Mouse (Mus musculus) thymus, postnatal 4 days (tissue): ENCODE data around the gene Map4k2.
A peak's percentile ranks its signal among the peaks of the same experiment; 100 is the strongest.

Source experiments
- DNase-seq: peaks from one replicate; pipeline ENCODE4 v3.0.0; 2021

The Map4k2 gene

DNA sequence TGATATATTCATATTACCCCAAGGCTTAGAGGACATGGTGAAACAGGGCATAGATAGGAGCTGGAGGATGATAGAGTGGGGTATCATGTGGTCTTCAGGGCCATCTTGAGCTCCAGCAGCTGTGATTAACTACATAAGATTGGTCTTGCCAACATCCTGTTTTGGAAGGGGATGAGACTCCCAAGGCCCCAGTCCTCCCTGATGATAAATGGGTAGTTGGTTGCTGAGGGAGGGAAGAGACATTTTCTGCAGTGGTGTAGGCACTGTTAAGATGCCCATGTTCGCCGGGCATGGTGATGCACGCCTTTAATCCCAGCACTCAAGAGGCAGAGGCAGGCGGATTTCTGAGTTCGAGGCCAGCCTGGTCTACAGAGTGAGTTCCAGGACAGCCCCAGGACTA is 40.3 kb downstream of the Map4k2 start:
- DNase-seq: no peak

DNA sequence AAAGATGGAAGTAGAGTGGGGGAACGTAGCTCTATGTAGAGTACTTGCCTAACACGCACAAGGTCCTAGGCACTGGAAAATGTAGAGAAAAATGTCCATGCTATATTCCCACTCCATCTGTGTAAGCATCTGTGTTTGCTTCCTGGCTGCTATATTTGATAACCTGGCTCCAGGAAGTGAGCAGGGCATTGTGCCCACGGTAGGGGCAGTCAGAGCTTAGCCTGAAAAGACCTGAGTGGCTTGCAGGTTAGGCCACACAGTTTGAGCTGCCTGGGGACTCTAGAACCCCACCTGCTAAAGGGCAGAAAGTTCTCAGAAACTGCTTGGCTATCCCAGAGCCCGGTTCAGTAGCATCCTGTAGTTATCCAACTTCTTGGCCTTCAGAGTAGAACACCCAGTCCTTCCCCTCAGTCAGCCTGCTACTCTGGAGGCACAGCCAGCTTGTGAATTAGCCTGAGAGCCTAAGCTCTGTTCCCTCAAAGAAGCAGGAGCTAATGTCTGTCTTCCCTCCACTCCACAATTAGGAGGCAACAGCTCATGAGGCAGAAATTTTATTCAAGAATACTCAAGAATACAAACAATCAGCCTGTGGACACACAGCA is 41.5 kb downstream of the Map4k2 start:
- DNase-seq: no peak

DNA sequence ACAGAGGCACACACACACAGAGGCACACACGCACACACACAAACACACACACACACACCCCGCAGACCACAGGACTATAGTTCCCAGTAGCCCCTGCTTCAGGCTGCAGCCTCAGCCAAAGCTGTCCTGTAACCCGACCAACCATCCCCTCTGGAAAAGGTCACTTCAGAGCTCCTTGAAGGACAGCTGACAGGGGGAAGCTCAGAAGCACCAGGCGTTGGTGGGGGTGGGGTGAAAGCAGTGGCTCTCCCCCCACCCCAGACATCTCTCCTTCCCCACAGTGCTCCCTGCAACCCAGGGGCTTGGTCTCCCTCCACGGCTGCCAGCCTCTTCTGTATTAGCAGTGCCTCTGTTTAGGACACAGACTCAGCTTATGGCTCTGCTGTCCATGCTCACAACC is 42.5 kb downstream of the Map4k2 start:
- no peak for DNase-seq

DNA sequence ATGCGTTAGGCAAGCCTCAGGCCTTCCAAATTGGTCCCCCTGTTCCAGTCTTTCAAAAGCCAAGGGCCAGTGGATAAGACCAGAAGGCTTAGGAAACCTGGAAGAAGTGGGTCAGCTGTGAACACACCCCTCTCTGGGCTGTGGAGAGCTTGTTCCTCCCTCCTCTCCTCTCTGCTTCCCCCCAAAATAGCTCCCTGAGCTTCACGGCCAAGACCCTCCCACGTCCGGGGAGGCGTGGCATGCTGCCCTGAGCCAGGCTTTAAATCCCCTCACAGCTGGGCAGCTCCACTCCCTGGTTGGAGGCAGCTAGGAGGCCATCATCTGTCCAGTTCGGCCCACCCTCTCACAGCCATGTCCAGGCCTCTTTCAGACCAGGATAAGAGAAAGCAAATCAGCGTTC is 43.2 kb downstream of the Map4k2 start, which contains the start of gene Pygm:
Gene Pygm, plus strand, starts transcription at position 272 of the 400 bp plus-strand sequence.
- peak; percentile 51 for DNase-seq

DNA sequence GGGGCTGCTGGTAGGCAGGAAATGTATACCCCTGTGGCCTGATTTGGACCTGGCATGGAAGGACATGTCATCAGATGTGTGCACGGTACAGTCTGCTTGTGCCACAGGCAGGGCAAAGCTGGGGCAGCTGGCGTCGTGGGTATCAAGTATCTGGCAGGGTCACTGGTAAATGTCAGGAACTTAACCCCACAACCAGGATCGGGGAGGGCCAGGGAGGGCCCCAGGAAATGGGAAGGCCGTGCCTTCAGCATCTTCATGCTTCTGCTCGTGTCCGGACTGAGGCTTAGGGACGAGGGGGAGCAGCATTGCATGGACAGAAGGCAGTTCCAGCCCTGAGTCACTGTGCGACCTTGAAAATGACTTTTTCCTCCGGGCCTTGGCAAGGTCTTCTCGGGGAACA is 44.0 kb downstream of the Map4k2 start:
- no peak for DNase-seq

DNA sequence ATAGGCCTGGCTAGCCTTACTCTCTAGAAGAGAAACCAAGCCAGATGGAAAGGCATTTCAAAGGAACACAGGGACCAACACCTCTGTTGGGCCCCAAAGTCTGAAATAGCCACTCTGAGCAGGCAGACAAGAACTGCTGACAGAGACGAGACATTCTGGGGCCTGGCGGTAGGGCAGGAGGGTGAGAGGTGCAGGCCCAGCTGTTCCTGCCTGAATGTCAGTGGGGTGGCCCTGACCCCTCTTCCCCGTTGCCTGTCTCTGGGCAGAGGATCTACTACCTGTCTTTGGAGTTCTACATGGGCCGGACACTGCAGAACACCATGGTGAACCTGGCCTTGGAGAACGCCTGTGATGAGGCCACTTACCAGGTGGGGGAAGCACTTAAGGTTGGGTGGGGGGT is 44.5 kb downstream of the Map4k2 start:
- DNase-seq: no peak

DNA sequence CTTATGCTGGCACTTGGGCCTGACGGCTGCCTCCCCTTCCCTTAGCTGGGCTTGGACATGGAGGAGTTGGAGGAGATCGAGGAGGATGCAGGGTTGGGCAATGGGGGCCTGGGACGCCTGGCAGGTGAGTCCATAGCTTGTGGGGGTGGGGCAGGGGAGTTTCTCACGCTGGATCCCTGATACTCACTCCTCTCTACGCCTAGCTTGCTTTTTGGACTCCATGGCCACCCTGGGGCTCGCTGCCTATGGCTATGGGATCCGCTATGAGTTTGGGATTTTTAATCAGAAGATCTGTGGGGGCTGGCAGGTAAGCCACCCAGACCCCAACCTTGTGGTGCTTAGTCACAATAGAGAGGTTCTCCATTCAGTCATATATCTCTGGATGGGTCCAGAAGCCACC is 44.9 kb downstream of the Map4k2 start:
- DNase-seq: peak; percentile 18

DNA sequence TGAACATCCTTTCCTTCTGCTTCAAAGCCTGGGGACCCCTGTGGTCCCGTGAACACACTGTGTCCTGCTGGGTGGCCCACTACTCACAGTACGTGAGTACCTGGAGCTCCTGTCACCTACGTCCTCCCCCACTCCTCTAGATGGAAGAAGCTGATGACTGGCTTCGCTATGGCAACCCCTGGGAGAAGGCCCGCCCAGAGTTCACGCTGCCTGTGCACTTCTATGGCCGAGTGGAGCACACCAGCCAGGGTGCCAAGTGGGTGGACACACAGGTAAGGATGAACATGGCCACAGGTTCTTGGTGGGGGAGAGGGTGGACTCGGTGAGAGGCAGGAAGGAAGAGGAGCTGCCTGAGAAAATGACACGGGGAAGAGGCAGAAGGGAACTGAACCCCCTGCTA is 45.3 kb downstream of the Map4k2 start:
- no peak for DNase-seq

DNA sequence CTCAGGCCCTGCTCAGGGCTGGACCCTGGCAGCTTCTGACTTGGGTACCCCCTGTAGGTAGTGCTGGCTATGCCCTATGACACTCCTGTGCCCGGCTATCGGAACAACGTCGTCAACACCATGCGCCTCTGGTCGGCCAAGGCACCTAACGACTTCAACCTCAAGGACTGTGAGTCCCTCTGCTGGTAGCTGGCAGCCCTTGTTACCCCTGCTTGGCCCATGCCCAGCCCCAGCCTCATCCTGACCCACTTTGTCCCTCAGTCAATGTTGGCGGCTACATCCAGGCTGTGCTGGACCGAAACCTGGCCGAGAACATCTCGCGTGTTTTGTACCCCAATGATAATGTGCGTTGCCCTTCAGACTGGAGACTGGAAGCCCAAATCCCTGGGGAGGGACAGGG is 47.1 kb downstream of the Map4k2 start:
- DNase-seq: peak; percentile 27

DNA sequence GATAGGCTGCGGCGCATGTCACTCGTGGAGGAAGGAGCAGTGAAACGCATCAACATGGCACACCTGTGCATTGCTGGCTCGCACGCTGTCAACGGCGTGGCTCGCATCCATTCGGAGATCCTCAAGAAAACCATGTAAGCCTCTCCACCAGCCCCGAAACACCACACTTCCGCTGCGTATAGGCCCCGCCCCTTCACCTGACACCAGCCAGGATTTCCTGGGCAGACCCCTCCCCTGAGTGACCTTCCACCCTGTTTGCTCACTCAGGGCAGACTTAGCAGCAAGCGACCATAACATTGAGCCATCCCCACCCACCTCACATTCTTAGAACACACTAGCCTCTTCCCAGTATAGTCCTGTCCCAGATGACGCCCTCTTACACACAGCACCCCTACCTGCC is 48.9 kb downstream of the Map4k2 start:
- DNase-seq: peak; percentile 79

DNA sequence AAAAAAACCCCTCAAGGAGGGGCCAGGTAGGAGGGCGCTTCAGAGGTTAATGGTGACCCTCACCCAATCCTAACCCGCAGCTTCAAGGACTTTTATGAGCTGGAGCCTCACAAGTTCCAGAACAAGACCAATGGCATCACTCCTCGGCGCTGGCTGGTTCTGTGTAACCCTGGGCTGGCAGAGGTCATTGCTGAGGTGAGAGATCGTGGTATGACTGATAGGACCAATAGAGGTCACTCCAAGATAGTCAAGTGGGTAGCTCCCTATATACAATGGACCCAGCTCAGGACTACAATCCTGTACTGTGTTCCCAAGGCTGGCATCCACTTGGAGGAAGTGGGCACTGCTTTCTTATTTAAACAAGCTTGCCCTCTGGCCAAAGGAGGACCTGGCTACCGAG is 49.3 kb downstream of the Map4k2 start:
- DNase-seq: no peak

DNA sequence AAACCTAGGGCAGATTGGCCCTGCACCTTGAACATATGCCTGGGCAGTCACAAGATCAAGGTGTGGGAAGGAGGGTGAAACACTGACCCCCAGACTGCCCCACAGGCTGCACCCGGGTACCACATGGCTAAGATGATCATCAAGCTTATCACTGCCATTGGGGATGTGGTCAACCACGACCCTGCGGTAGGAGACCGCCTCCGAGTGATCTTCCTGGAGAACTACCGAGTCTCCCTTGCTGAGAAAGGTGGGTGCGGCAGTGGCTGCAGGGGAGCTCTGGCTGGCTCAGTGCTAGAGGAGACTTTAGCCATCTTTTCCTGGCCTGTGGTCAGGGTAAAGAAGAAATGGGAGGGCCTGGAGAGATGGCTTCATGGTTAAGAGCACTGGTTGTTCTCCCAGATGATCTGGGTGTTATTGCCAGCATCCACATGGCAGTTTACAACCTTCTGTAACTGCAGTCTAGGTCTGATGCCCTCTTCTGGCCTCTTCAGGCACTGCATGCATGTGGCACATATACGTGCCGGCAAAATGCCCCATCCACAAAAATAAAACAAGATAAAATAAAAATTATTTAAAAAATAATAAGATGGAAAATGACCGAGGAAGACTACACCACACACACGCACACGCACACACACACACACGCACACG is 51.9 kb downstream of the Map4k2 start:
- peak; percentile 77 for DNase-seq

DNA sequence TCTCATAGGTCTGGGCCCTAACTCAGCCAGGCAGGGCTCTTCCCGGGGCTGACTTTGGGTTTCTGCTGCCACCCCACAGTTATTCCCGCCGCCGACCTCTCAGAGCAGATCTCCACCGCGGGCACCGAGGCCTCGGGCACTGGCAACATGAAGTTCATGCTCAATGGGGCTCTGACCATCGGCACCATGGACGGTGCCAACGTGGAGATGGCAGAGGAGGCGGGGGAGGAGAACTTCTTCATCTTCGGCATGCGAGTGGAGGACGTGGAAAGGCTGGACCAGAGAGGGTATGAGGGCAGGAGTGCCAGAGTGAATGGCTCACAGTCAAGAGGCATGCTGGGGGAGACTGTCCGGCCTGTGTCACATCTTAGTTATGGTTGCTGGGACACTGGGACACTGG is 52.7 kb downstream of the Map4k2 start:
- peak; percentile 31 for DNase-seq

DNA sequence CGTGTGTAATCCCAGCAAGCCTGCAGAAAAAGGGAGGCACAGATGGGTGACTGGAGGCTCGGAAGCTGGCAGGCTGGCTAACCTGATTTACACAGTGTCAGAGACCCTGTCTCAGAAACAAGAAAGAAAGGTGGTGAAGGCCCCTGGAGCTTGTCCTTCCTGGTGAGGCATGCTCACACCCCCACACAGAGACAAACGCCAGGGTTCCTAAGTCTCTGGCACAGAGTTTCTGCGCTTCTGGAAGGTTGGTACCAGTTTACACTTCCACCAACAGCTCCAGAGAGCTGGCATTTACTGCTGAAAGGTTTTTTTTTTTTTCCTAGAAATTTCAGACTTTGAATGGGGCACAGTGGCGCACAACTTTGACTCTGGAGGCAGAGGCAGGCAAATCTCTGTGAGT is 55.3 kb downstream of the Map4k2 start:
- no peak for DNase-seq

DNA sequence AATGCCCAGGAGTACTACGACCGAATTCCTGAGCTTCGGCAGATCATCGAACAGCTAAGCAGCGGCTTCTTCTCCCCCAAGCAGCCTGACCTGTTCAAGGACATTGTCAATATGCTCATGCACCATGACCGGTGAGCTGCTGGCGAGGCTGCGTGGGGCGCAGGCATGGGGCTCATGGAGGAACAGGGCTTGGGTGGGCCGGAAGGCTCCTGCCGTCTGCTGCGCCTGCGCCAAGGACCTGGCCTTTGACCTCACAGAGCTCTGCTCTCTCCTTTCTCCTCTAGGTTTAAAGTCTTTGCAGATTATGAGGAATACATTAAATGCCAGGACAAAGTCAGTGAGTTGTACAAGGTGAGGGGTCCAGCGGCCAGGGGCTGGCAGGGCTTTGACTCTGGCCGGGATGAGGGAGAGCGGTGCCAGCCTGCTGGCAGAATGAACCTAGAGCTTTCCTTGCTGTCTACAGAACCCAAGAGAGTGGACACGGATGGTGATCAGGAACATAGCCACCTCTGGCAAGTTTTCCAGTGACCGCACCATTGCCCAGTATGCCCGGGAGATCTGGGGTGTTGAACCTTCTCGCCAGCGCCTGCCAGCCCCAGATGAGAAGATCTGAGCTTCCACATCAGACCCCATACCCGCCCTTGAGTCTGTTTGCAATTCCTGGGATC is 56.8 kb downstream of the Map4k2 start:
- DNase-seq: peak; percentile 51

DNA sequence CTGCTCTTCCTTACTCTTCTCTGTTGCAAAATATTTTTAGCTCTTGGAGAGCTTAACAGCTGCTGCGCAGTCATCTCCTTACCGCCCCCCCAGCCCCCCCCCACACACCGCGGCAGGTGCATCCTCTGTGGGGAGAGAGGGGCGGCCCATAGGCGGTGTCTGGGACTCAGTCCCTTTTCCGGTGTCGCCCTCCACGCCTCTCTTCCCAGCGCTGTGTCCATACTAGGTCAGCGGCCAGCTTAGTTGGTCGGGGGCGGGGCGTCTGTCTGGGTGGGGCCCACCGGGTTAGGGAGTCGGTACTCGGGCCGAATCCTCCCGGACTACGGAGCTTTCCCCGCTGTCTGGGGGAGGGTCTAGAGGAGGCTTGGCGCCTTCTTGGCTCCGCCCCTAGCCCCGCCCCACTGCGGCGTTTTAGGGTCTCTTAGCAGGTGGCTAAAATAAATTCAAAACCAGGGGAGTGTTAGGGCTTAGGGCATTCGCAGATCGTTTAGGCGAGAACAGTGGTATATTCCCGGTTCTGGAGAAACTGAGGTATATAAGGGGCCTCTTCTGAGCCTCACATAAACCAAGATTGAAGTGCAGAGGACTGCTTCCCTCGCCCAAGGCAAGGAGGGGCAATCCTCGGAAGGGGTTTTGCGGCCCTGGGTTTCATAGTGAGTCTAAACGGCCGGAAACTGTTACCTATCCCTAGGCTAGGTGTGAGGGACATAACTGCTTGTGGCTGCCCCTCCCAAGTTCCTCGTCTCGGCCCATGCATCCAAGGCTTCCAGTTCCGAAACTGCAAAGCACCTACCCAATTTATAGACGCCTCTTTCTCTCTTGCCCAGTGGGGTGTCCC is 57.7 kb downstream of the Map4k2 start:
- DNase-seq: peak; percentile 98

DNA sequence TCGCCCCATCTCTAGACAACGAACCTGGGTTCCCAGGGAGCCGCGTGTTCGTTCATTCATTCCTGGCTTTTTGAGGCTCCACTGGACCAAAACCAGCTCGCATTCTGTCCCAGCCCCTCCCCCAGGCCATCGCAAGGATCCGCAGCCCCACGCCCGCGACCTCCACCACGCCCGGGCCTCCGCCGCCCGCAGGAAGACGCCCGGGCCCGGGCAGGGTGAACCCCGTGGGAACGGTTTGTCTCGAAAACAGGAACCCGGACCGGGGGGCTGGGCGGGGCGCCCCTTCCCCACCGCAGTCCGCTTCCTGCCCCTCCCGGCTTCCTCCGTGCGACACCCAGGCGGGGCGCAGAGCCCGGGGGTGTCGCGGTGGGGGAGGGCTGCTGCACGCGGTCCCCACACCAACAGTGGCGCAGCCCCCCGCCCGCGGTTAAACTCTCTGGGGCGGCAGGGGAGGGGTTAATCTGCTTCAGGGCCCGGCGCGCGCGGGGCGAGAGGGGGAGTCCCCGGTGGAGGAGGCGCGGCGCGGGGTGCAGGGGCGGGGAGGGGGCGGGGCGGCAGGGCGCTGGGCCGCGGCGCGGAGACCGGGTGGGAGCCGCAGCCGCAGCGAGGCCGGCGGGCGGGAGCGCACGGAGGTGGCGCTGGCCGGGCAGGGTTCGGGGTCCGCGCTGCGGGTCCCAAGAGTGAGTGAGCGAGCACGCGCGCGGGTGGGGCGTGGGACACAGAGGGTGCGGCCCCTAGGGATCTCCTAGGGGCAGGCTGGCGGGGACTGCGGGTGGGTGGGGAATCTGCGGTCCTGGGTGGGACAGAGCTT is 58.6 kb downstream of the Map4k2 start, which contains the start of gene Rasgrp2:
Gene Rasgrp2, plus strand, starts transcription at position 56 of the 811 bp plus-strand sequence.
- DNase-seq: peak; percentile 95

DNA sequence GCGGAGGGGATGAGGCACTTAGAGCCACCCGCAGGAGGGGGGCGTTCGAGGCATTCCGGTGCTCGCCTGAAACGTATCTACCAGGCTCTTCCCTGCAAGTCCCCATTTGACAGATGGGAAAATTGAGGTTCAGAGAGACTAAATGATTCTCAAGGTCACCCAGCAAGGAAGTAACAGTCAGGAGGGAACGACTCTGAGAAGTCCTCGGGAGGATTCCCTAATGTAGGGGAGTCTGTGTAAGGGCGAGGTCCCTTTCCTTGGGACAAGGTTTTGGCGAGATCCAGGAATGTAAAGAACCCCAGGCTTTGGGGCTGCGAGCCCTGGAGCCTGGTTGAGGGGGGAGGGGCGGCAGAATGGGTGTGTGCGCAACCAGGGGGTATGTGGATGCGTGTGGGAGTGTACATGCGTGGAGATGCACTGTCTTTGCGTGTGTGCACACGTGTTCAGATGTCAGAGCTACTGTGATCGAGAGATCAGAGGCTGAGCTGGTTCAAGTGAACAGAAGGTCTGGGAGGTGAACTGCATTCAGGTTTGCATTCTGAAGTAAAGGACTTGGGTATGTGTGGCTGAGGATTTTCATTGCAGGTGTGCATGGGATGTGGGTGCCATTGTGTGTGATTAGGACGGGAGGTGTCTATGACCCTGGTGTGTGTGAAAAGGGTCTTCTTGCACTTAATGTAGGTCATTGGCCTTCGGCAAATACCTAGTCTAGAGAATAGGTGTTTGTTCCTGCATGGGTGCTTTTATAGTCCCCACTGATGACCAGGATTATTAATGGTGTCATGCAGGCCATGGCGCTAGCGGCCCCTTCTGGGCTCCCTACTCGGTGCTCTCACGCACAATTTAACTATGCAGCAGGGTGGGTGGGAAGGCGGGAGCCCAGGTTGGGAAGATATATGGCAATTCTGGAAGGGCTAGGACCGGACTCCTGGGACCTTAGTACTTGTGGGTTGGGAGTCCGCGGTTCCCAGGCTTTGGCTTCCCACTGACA is 59.5 kb downstream of the Map4k2 start:
- peak; percentile 82 for DNase-seq

DNA sequence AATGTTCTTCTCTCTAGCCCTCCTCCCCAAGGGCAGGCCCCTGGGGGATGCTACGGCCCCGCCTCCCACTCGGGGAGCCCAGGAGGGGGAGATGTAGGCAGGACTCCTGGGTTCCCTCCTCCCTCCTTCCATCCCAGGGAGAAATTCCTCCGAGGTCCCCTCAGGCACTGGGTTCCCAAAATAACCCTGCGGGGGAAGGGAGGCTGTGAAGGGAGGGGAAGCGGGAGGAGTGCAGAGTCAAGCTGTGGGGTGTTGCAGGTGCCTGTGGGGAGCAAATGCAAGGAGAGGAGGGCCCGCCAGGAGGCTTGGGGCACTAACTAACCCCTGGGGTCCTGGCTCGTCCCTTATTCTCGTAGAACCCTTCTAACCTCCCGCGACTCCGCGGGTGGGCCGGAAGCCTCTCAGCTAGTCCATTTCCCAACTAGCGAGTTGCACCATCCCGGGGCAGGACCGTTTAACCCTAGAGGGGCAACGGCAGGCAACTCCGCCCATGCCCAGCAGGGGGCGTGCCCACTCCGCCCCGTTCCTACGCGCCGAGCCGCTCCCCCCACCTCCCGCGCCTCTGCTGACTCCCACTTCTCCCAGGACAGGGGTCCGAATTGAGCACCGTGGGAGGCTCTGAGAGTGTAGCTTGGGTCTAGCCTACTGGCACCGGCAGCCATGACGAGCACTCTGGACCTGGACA is 60.3 kb downstream of the Map4k2 start:
- peak; percentile 95 for DNase-seq

DNA sequence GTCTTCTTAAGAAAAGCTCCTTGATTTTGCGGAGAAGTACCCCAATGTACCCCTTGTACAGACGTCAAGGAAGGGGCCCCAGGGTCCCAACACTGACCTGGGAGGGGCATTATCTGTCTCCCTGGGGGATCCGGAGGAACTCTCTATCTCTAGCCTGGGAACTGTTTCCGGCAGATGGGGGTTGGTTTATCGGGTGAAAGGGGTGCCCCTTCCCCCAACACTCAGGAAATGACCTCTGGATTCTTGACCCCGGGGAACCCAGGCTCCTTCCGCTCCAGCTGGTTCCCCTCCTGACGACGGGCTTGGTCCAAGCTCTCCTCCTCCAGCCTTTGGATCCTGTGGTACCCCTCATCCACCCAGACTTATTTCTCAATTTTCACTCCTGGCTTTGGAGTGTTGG is 61.0 kb downstream of the Map4k2 start:
- no peak for DNase-seq

DNA sequence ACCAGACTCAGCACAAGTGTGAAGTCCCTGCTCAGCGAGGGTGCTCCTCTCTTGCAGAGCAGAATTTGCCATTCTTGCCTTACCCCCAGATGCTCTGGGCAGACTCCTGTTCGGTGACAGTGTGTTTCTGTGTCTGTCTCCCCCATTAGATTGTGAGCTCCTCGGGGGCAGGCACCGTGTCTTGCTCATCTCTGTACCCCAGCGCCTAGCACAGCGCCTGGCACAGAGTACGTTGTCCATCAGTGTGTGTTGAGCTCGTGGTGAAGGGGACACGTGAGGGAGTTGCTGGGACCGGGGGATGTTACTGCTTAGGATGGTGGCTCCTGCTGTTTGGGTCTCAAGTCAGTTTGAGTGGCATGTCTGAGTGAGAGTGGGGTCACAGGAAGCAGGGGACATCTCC is 62.9 kb downstream of the Map4k2 start:
- DNase-seq: no peak
